Mouse (Mus musculus): ENCODE data around the gene Hyal4. TPM values are rescaled to one million over a fixed set of nuclear protein-coding genes. Genes with fewer than 3 reads are reported as not detected.

The Hyal4 gene
- total RNA-seq (2021): not detected

- DNase-seq: no peak
Observed at GRCm38 (mm10) chr6:24748029-24748428, at the start of gene Hyal4. Gene Hyal4, plus strand, starts transcription at chr6:24748329.

- DNase-seq: no peak
Observed at GRCm38 (mm10) chr6:24707090-24707489, 41.0 kb upstream of the Hyal4 start.

GRCm38 (mm10) chr6:24707499-24707898 is 40.6 kb upstream of the Hyal4 start:
- DNase-seq: no peak

GRCm38 (mm10) chr6:24721317-24722099 is 26.6 kb upstream of the Hyal4 start:
- peak in 1 of 2 experiments; percentile 4 for DNase-seq

GRCm38 (mm10) chr6:24728130-24728529 is 20.0 kb upstream of the Hyal4 start:
- no peak for DNase-seq

- DNase-seq: no peak
Observed at GRCm38 (mm10) chr6:24732945-24733344, 15.2 kb upstream of the Hyal4 start, which contains the start of gene Hyal6. Gene Hyal6, plus strand, starts transcription at chr6:24733245.

- DNase-seq: no peak
Observed at GRCm38 (mm10) chr6:24734565-24734964, 13.6 kb upstream of the Hyal4 start.

- DNase-seq: no peak
Observed at GRCm38 (mm10) chr6:24759281-24759680, 11.2 kb downstream of the Hyal4 start.

GRCm38 (mm10) chr6:24766261-24766660 is 18.1 kb downstream of the Hyal4 start:
- DNase-seq: no peak

- DNase-seq: no peak
Observed at GRCm38 (mm10) chr6:24779182-24779581, 31.1 kb downstream of the Hyal4 start.

- DNase-seq: no peak
Observed at GRCm38 (mm10) chr6:24790888-24791287, 42.8 kb downstream of the Hyal4 start, which contains the start of gene Spam1. Gene Spam1, plus strand, starts transcription at chr6:24791188.

Other genes starting within 250 kb of the Hyal4 start
- gene Iqub, start 233.3 kb upstream of the Hyal4 start, total RNA-seq (2021): 1 to 10 TPM; 2.2 to 2.5 TPM
- gene Ndufa5, start 220.3 kb upstream of the Hyal4 start, total RNA-seq (2021): 100 to 1,000 TPM; 293 to 303 TPM
- not detected for gene Asb15, start 220.2 kb upstream of the Hyal4 start, total RNA-seq (2021)
- not detected for gene Lmod2, start 150.6 kb upstream of the Hyal4 start, total RNA-seq (2021)
- gene Wasl, start 83.3 kb upstream of the Hyal4 start, total RNA-seq (2021): 100 to 1,000 TPM; 147 to 150 TPM
- not detected for gene Hyal6, start 15.1 kb upstream of the Hyal4 start, total RNA-seq (2021)
- not detected for gene Spam1, start 42.9 kb downstream of the Hyal4 start, total RNA-seq (2021)
- gene Hyal5, start 109.7 kb downstream of the Hyal4 start, total RNA-seq (2021): not detected
- 10 to 100 TPM; 48.7 to 49.6 TPM for gene Tmem229a, start 208.0 kb downstream of the Hyal4 start, total RNA-seq (2021)